Mouse (Mus musculus) mesoderm, embryonic 11.5 days (tissue): ENCODE data around the gene Atad2b.
A peak's percentile ranks its signal among the peaks of the same experiment; 100 is the strongest.
"Not testable (repeated sequence)": the region's sequence is repeated elsewhere in the genome, so short reads cannot be mapped to it uniquely, and the experiment has no call there.

Experiments used
- DNase-seq: peaks from one replicate; pipeline ENCODE4 v3.0.0-alpha.2; 2012; ENCODE audit warnings: low read depth, low spot score

Gene Atad2b

GRCm38 (mm10) chr12:4916994-4917804 lies at the start of gene Atad2b:
Atad2b (plus strand) TSS chr12:4917353.
- peak; percentile 98 for DNase-seq

GRCm38 (mm10) chr12:4868924-4869323 lies 48.2 kb upstream of the Atad2b start:
- DNase-seq, result no peak

- no peak for DNase-seq
Measured at GRCm38 (mm10) chr12:4871260-4871659, 45.9 kb upstream of the Atad2b start.

GRCm38 (mm10) chr12:4872273-4872672 lies 44.9 kb upstream of the Atad2b start:
- DNase-seq, result no peak

GRCm38 (mm10) chr12:4872983-4873477 lies 44.1 kb upstream of the Atad2b start:
- no peak for DNase-seq

GRCm38 (mm10) chr12:4873531-4873930 lies 43.6 kb upstream of the Atad2b start:
- DNase-seq, result no peak

GRCm38 (mm10) chr12:4874161-4874927 lies 42.8 kb upstream of the Atad2b start, which contains the start of gene Mfsd2b:
Mfsd2b (minus strand) TSS chr12:4874359.
- DNase-seq, result peak; percentile 70

GRCm38 (mm10) chr12:4875623-4876022 lies 41.5 kb upstream of the Atad2b start:
- DNase-seq, result no peak

- no peak for DNase-seq
Measured at GRCm38 (mm10) chr12:4878296-4878783, 38.8 kb upstream of the Atad2b start.

- no peak for DNase-seq
Measured at GRCm38 (mm10) chr12:4879048-4879447, 38.1 kb upstream of the Atad2b start.

GRCm38 (mm10) chr12:4882086-4882485 lies 35.1 kb upstream of the Atad2b start:
- DNase-seq, result no peak

- no peak for DNase-seq
Measured at GRCm38 (mm10) chr12:4885062-4885461, 32.1 kb upstream of the Atad2b start.

- DNase-seq, result not testable (repeated sequence)
Measured at GRCm38 (mm10) chr12:4886581-4886980, 30.6 kb upstream of the Atad2b start.

- DNase-seq, result no peak
Measured at GRCm38 (mm10) chr12:4888739-4889138, 28.4 kb upstream of the Atad2b start.

GRCm38 (mm10) chr12:4889251-4889650 lies 27.9 kb upstream of the Atad2b start:
- no peak for DNase-seq

- DNase-seq, result no peak
Measured at GRCm38 (mm10) chr12:4889891-4890290, 27.3 kb upstream of the Atad2b start.

GRCm38 (mm10) chr12:4898024-4898423 lies 19.1 kb upstream of the Atad2b start:
- no peak for DNase-seq

GRCm38 (mm10) chr12:4905946-4906345 lies 11.2 kb upstream of the Atad2b start:
- no peak for DNase-seq

- no peak for DNase-seq
Measured at GRCm38 (mm10) chr12:4906476-4906875, 10.7 kb upstream of the Atad2b start.

- DNase-seq, result peak; percentile 94
Measured at GRCm38 (mm10) chr12:4906951-4907906, 9.9 kb upstream of the Atad2b start, which contains the start of gene Ubxn2a. Ubxn2a (minus strand) TSS chr12:4907705.

GRCm38 (mm10) chr12:4908391-4908790 lies 8.8 kb upstream of the Atad2b start:
- no peak for DNase-seq
